8 mouse cellular contexts compared by ENCODE assay signal in genomic region chr4:59548011-59548559, GRCm38 (mm10). TPM values are rescaled to one million over a fixed set of nuclear protein-coding genes. Genes with fewer than 3 reads are reported as not detected.
A peak's percentile ranks its signal among the peaks of the same experiment; 100 is the strongest.
DNase-seq lines count a peak whose midpoint lies in the region; ATAC-seq and TF ChIP-seq lines count a peak whose summit lies in the region.

No protein-coding gene starts in this region.

- WGBS in heart, embryonic 15.5 days: 2% methylated on average over 18 of the region's 18 CpGs
- 3% methylated on average over 18 of the region's 18 CpGs for WGBS in embryonic facial prominence, embryonic 15.5 days
- whole genome bisulfite sequencing in liver, embryonic 12.5 days (ENCODE audit: insufficient replicate concordance): 1% methylated on average over 18 of the region's 18 CpGs

- no peak for ATAC-seq in heart, embryonic 15.5 days (replicated peaks; ENCODE audit: insufficient number of reproducible peaks, insufficient read depth, low FRiP score, low read depth)
- no peak for ATAC-seq in embryonic facial prominence, embryonic 15.5 days (ENCODE audit: insufficient number of reproducible peaks, low FRiP score, low TSS enrichment, low read depth)
- ATAC-seq in liver, embryonic 12.5 days: no peak

- no peaks in the 10 kb centered on the region for H3K9me3 ChIP-seq in heart, embryonic 15.5 days (replicated peaks)
- no peaks in the 10 kb centered on the region for H3K9me3 ChIP-seq in E14TG2a.4 (ENCODE audit: low read length)
- no peaks in the 10 kb centered on the region for H3K9me3 ChIP-seq in embryonic facial prominence, embryonic 15.5 days (replicated peaks)
- no peaks in the 10 kb centered on the region for H3K9me3 ChIP-seq in liver, embryonic 12.5 days (replicated peaks)

- no peak for DNase-seq in heart, postnatal 4 days
- DNase-seq in right cerebral cortex, postnatal 14 days: no peak
- no peak for DNase-seq in yolk sac, embryonic 10.5 days (ENCODE audit: low spot score)
- no peak for DNase-seq in cerebellum, adult 11-12 months

- no peak for TF ChIP-seq CTCF in E14TG2a.4 (conservative IDR thresholded peaks at IDR 0.05; ENCODE audit: low read length)

- H3K4me2 ChIP-seq in heart, embryonic 15.5 days: peak overlapping the region; percentile 93
- peak overlapping the region; percentile 84 for H3K4me2 ChIP-seq in embryonic facial prominence, embryonic 15.5 days (replicated peaks)
- H3K4me2 ChIP-seq in liver, embryonic 12.5 days: peak overlapping the region; percentile 83

- H3K27me3 ChIP-seq in heart, embryonic 15.5 days: no peaks in the 10 kb centered on the region
- peaks cover 7% of the 10 kb centered on the region for H3K27me3 ChIP-seq in E14TG2a.4 (ENCODE audit: insufficient read depth, low read length)
- no peaks in the 10 kb centered on the region for H3K27me3 ChIP-seq in embryonic facial prominence, embryonic 15.5 days
- H3K27me3 ChIP-seq in liver, embryonic 12.5 days (replicated peaks): no peaks in the 10 kb centered on the region

- peak overlapping the region; percentile 91 for H3K27ac ChIP-seq in heart, embryonic 15.5 days
- H3K27ac ChIP-seq in embryonic facial prominence, embryonic 15.5 days (replicated peaks): peak overlapping the region; percentile 97
- H3K27ac ChIP-seq in liver, embryonic 12.5 days: peak overlapping the region; percentile 100

- H3K4me3 ChIP-seq in heart, embryonic 15.5 days: peak overlapping the region; percentile 74
- H3K4me3 ChIP-seq in E14TG2a.4 (replicated peaks; ENCODE audit: low read length): peak overlapping the region; percentile 94
- peak overlapping the region; percentile 95 for H3K4me3 ChIP-seq in embryonic facial prominence, embryonic 15.5 days (replicated peaks)
- H3K4me3 ChIP-seq in liver, embryonic 12.5 days: peak overlapping the region; percentile 95

- H3K36me3 ChIP-seq in heart, embryonic 15.5 days: no peaks in the 10 kb centered on the region
- H3K36me3 ChIP-seq in E14TG2a.4 (ENCODE audit: insufficient read depth, low read length): no peaks in the 10 kb centered on the region
- no peaks in the 10 kb centered on the region for H3K36me3 ChIP-seq in embryonic facial prominence, embryonic 15.5 days
- no peaks in the 10 kb centered on the region for H3K36me3 ChIP-seq in liver, embryonic 12.5 days

- peak overlapping the region; percentile 81 for H3K9ac ChIP-seq in heart, embryonic 15.5 days
- H3K9ac ChIP-seq in embryonic facial prominence, embryonic 15.5 days: peak overlapping the region; percentile 90
- peak overlapping the region; percentile 100 for H3K9ac ChIP-seq in liver, embryonic 12.5 days

- H3K4me1 ChIP-seq in heart, embryonic 15.5 days (replicated peaks): peaks cover 16% of the 10 kb centered on the region
- H3K4me1 ChIP-seq in E14TG2a.4 (replicated peaks; ENCODE audit: low read depth, low read length): peaks cover 21% of the 10 kb centered on the region
- H3K4me1 ChIP-seq in embryonic facial prominence, embryonic 15.5 days: 0 out of 2 replicates have a peak, but pooled peaks cover 7% of the 10 kb centered on the region
- H3K4me1 ChIP-seq in liver, embryonic 12.5 days: peaks cover 47% of the 10 kb centered on the region

RNA-seq across cellular contexts. Expression of gene Ptbp3, which starts 1.1 kb away (rescaled TPM):
- polyA plus RNA-seq in heart, embryonic 15.5 days (2015; fragmentation: Nextera tagmentation; extraction: Ambion mirVana): 24.0 and 32.8 TPM in 2 replicates
- total RNA-seq in heart, postnatal 4 days (2021): 10 to 100 TPM; 58.9 to 63.0 TPM
- 42.5 and 42.9 TPM in 2 replicates for polyA plus RNA-seq in embryonic facial prominence, embryonic 15.5 days (2015; fragmentation: Nextera tagmentation; extraction: Ambion mirVana)
- 60.2 and 62.6 TPM in 2 replicates for polyA plus RNA-seq in liver, embryonic 12.5 days (2016; fragmentation: Nextera tagmentation; extraction: Ambion mirVana)

RNA-seq across cellular contexts. Expression of gene Hsdl2, which starts 33.3 kb away (rescaled TPM):
- polyA plus RNA-seq in heart, embryonic 15.5 days (2015; fragmentation: Nextera tagmentation; extraction: Ambion mirVana): 59.5 and 70.1 TPM in 2 replicates
- total RNA-seq in heart, postnatal 4 days (2021): 100 to 1,000 TPM; 220 to 227 TPM
- 25.7 and 27.1 TPM in 2 replicates for polyA plus RNA-seq in embryonic facial prominence, embryonic 15.5 days (2015; fragmentation: Nextera tagmentation; extraction: Ambion mirVana)
- 18.8 TPM in 2 replicates for polyA plus RNA-seq in liver, embryonic 12.5 days (2016; fragmentation: Nextera tagmentation; extraction: Ambion mirVana)
